Mouse (Mus musculus): ENCODE data around the gene Ddx11. TPM values are rescaled to one million over a fixed set of nuclear protein-coding genes. Genes with fewer than 3 reads are reported as not detected.
A peak's percentile ranks its signal among the peaks of the same experiment; 100 is the strongest.

The Ddx11 gene
- polyA plus RNA-seq, 1 experiment from 2014 or later: 3.6 TPM

DNA sequence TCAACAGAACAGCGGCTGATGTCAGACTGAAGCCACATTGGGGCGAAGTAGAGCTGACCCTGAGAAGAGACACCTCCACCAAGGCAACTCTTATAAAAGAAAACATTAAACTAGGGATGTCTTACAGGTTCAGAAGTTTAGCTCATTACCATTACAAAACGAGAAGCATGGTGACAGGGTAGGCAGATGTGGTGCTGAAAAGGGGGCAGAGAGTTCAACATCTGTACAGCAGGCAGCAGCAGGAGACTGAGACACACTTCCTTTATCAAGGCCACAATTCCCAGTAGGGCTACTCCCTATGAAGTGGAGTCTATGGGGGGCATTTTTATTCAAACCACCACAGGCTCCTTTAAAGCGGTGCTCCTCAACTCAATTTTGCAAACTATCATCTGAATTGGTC lies 15.1 kb upstream of the Ddx11 start:
- H3K4me1 ChIP-seq (ENCODE audit: control insufficient read depth, insufficient read depth, low read length): peaks cover 7% of the 10 kb centered on the region

DNA sequence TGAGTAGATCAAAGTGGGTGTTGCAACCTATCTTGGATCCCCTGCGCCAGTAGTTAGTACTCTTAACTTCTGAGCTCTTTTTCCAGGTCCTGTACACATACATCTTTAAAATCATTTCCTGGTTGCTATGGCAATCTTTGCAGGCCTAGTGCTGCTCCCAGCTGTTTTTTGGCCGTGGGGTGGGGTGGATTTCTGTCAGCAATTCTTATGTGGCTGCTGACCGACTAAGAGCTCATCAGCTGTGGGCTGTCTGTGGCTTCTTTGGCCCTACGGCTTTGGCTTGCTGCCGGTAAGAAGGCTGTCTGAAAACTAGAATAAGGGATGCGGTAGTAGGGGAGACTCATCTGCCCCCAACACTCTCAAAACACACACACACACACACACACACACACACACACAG lies 12.6 kb upstream of the Ddx11 start:
- Histone ChIP-seq H3K4me1 (ENCODE audit: control insufficient read depth, insufficient read depth, low read length) (peaks cover 7% of the 10 kb centered on the region), H3K36me3 (ENCODE audit: control insufficient read depth, insufficient read depth, low read length) (peaks cover 17% of the 10 kb centered on the region), H3K9ac (replicated peaks; ENCODE audit: low read depth, low read length) (peak overlapping the region; percentile 64; the same call in 1 of the 2 replicates), H3K4me2 (ENCODE audit: low read depth, low read length) (peak overlapping the region; percentile 68), H3K27me3 (ENCODE audit: control insufficient read depth, insufficient read depth, low read length) (no peaks in the 10 kb centered on the region), H3K27ac (ENCODE audit: low read depth, low read length) (no peak overlapping the region), H3K9me3 (ENCODE audit: control insufficient read depth, low read length) (no peaks in the 10 kb centered on the region), H3K4me3 (ENCODE audit: low read depth, low read length) (peak overlapping the region; percentile 57)
- WGBS: 54% methylated on average over 6 of the region's 6 CpGs
- ATAC-seq (ENCODE audit: low read depth): 0 out of 2 replicates have a peak, but pooled peaks have one; percentile 0

More for the DNA sequence above, 15.1 kb upstream of the Ddx11 start:
- H3K4me3 ChIP-seq (ENCODE audit: low read depth, low read length): no peak overlapping the region
- H3K36me3 ChIP-seq (ENCODE audit: control insufficient read depth, insufficient read depth, low read length): no peaks in the 10 kb centered on the region
- no peak overlapping the region for H3K4me2 ChIP-seq (ENCODE audit: low read depth, low read length)
- no peak overlapping the region for H3K27ac ChIP-seq (ENCODE audit: low read depth, low read length)
- H3K27me3 ChIP-seq (ENCODE audit: control insufficient read depth, insufficient read depth, low read length): no peaks in the 10 kb centered on the region
- no peak for ATAC-seq (ENCODE audit: low read depth)
- no peak overlapping the region for H3K9ac ChIP-seq (replicated peaks; ENCODE audit: low read depth, low read length)
- WGBS: 85% methylated on average over 4 of the region's 4 CpGs
- no peaks in the 10 kb centered on the region for H3K9me3 ChIP-seq (ENCODE audit: control insufficient read depth, low read length)

DNA sequence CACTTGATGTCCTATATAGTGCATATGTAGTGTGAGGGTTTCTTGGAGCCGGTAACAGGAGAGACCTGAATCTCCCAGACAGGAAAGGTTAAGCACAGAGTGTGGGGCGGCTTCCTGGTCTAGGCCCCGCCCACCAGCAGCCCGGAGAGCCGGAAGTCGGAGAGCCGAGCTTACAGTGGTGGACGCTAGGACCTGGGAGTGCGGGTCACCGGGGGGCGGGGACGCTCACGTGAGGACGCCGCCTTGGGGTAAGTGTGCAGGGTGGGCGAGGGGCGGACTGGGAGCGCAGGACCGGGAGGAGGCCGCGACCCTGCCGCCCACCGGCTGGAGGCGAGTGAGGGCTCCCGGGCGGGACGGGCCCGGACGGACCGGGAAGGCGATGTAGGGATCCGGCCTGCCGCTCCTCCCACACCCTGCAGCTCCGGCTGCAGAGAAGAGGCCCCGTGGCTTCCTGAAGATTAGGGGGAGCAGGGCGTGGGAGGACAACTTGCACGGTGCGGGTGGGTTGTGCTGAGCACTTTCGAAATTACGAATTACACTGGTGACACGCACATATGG lies 11.8 kb upstream of the Ddx11 start, which contains the start of gene Washc1:
Gene Washc1 (plus strand): TSS at position 144 of the 558 bp plus-strand sequence.
- Histone ChIP-seq H3K9me3 (ENCODE audit: control insufficient read depth, low read length) (no peaks in the 10 kb centered on the region), H3K36me3 (ENCODE audit: control insufficient read depth, insufficient read depth, low read length) (peaks cover 23% of the 10 kb centered on the region), H3K9ac (replicated peaks; ENCODE audit: low read depth, low read length) (peak within 1 kb of the TSS; percentile 64), H3K27me3 (ENCODE audit: control insufficient read depth, insufficient read depth, low read length) (no peaks in the 10 kb centered on the region), H3K4me3 (ENCODE audit: low read depth, low read length) (peak within 1 kb of the TSS; percentile 57), H3K4me2 (ENCODE audit: low read depth, low read length) (peak within 1 kb of the TSS; percentile 68), H3K4me1 (ENCODE audit: control insufficient read depth, insufficient read depth, low read length) (peaks cover 7% of the 10 kb centered on the region), H3K27ac (ENCODE audit: low read depth, low read length) (no peak within 1 kb of the TSS)
- ATAC-seq (ENCODE audit: low read depth): peak; percentile 97
- under 1% methylated on average over 41 of the region's 41 CpGs for WGBS

DNA sequence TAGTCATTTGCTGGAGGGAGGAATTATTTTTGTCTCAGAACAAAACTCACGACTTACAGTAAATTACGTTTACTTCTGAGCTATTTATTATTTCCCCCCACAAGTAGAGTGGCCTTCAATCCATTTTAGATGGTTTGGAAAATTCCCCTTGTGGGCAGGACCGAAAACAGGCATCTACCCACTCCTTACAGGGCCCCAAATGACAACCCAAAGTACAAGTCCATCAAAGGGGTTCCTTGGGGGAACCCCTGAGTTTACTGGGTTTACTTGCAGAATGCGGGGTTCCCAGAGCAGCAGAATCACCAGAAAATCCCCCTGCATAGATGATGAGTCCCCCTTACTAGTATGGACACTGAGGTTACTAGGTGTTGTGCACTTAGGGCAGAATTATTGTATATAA lies 11.2 kb upstream of the Ddx11 start:
- WGBS: 53% methylated on average over 4 of the region's 4 CpGs
- peaks cover 29% of the 10 kb centered on the region for H3K36me3 ChIP-seq (ENCODE audit: control insufficient read depth, insufficient read depth, low read length)
- H3K27ac ChIP-seq (ENCODE audit: low read depth, low read length): no peak overlapping the region
- no peaks in the 10 kb centered on the region for H3K27me3 ChIP-seq (ENCODE audit: control insufficient read depth, insufficient read depth, low read length)
- peak overlapping the region; percentile 68 for H3K4me2 ChIP-seq (ENCODE audit: low read depth, low read length)
- H3K4me3 ChIP-seq (ENCODE audit: low read depth, low read length): peak overlapping the region; percentile 57
- ATAC-seq (ENCODE audit: low read depth): no peak
- peak overlapping the region; percentile 64 for H3K9ac ChIP-seq (replicated peaks; ENCODE audit: low read depth, low read length)
- H3K9me3 ChIP-seq (ENCODE audit: control insufficient read depth, low read length): no peaks in the 10 kb centered on the region
- peaks cover 7% of the 10 kb centered on the region for H3K4me1 ChIP-seq (ENCODE audit: control insufficient read depth, insufficient read depth, low read length)

DNA sequence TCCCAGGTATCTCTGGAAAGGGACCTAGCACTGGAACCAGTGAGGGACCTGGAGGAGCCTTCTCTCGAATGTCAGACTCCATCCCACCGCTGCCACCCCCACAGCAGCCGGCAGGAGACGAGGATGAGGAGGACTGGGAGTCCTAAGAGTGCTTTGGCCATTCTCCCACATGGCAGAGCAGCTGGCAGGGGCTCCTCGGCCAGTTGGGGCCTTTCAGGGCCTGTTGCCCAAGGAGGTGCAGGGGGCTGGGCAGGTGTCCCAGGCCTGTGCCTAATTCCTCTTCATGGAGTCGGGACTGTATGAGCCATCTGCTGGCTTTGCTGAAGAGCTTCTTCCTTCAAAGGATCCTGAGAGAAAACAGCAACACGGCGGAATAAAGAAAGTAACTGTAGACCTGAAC lies 4.3 kb upstream of the Ddx11 start:
- Histone ChIP-seq H3K36me3 (ENCODE audit: control insufficient read depth, insufficient read depth, low read length) (peaks cover 51% of the 10 kb centered on the region), H3K9me3 (ENCODE audit: control insufficient read depth, low read length) (no peaks in the 10 kb centered on the region), H3K4me3 (ENCODE audit: low read depth, low read length) (no peak overlapping the region), H3K9ac (replicated peaks; ENCODE audit: low read depth, low read length) (no peak overlapping the region), H3K27me3 (ENCODE audit: control insufficient read depth, insufficient read depth, low read length) (no peaks in the 10 kb centered on the region), H3K4me2 (ENCODE audit: low read depth, low read length) (no peak overlapping the region), H3K27ac (ENCODE audit: low read depth, low read length) (no peak overlapping the region), H3K4me1 (ENCODE audit: control insufficient read depth, insufficient read depth, low read length) (peaks cover 3% of the 10 kb centered on the region; the same call in 1 of the 2 replicates)
- WGBS: 86% methylated on average over 8 of the region's 8 CpGs
- ATAC-seq (ENCODE audit: low read depth): no peak

DNA sequence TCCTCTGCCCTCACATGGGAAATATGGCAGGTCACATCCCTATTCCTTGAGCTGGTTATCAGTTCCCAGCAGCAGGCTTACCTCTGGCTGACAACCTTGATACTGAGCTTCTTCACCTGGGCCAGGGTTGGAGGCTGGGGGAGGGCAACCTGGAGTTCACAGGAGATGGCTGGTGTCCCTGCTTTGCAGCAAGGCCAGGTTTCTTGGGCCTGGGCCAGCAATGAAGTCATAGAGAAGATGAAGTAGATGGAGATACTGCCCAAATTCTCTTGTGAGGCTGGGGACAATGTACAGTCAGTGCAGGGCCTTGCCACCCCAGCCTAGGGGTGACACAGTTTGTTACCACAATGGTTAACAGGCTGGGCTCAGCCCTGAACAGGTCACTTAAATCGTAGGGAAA lies 2.6 kb upstream of the Ddx11 start:
- no peak for ATAC-seq (ENCODE audit: low read depth)
- WGBS: 71% methylated on average over 1 of the region's 1 CpGs
- Histone ChIP-seq H3K27me3 (ENCODE audit: control insufficient read depth, insufficient read depth, low read length) (no peaks in the 10 kb centered on the region), H3K9me3 (ENCODE audit: control insufficient read depth, low read length) (no peaks in the 10 kb centered on the region), H3K36me3 (ENCODE audit: control insufficient read depth, insufficient read depth, low read length) (peaks cover 38% of the 10 kb centered on the region), H3K27ac (ENCODE audit: low read depth, low read length) (no peak overlapping the region), H3K9ac (replicated peaks; ENCODE audit: low read depth, low read length) (no peak overlapping the region), H3K4me3 (ENCODE audit: low read depth, low read length) (no peak overlapping the region), H3K4me2 (ENCODE audit: low read depth, low read length) (no peak overlapping the region), H3K4me1 (ENCODE audit: control insufficient read depth, insufficient read depth, low read length) (peaks cover 6% of the 10 kb centered on the region; the same call in 1 of the 2 replicates)

DNA sequence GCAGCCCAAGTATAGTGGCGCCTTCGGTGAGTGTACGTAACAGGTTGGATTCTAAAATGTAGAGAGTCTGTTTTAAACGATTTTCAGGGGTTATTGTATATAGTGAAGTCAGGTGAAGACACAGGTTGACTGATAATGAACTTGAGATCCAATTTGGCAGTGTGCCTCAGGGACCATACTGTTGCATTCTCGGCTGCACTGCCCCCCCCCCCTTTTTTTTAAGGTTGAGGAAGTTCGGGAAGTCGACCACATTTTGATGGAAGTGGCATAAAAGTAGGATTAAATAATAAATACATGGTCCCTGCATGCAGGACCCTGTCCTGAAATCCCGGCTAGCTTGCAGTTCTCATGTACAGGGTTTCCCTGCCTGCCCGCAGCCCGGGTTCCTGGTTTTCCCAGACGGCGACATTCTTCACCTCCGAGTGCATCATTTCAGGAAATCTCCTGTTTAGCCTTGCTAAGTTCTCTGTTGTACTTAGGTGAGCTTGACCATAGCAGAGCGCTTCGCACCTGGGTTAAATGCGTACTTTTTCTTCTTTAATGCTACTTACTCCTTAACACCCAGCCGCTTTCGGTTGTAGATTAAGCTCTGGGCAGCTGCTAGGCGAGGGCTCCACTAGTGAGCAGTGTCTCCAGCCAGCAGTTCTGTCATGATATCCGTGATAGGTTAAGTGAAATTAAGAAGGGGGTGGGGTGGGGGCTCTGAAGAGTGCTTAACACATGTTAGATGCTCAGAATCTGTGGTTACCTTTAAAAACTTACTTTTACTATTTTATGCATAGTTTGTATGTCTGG lies 693 bp downstream of the Ddx11 start:
- Histone ChIP-seq H3K9ac (replicated peaks; ENCODE audit: low read depth, low read length) (peak overlapping the region; percentile 49), H3K4me2 (ENCODE audit: low read depth, low read length) (peak overlapping the region; percentile 48), H3K27me3 (ENCODE audit: control insufficient read depth, insufficient read depth, low read length) (no peaks in the 10 kb centered on the region), H3K9me3 (ENCODE audit: control insufficient read depth, low read length) (no peaks in the 10 kb centered on the region), H3K27ac (ENCODE audit: low read depth, low read length) (no peak overlapping the region), H3K4me1 (ENCODE audit: control insufficient read depth, insufficient read depth, low read length) (peaks cover 6% of the 10 kb centered on the region; the same call in 1 of the 2 replicates), H3K4me3 (ENCODE audit: low read depth, low read length) (peak overlapping the region; percentile 54), H3K36me3 (ENCODE audit: control insufficient read depth, insufficient read depth, low read length) (peaks cover 8% of the 10 kb centered on the region; the same call in 1 of the 2 replicates)
- peak; percentile 26 for ATAC-seq (ENCODE audit: low read depth)
- WGBS: 2% methylated on average over 20 of the region's 20 CpGs

DNA sequence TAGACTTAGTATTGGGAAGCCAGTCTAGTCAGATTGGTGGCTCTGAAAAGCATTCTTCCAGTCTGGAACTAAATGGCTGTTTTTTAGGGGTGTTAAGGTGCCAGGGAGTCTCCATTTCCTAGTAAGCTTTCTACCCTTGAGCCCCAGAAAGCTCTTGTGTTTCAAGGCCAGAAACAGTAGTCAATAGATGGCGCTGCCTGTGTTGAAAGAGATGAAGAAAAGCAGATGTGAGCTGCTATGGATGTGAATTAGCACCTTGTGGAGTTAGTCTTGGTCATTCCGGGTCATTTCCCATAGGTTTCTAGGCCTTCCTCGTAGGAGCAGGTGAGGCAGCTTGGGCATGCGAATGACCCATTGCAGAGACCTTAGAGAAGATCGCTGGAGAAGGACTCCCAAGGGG lies 1.9 kb downstream of the Ddx11 start:
- Histone ChIP-seq H3K4me1 (ENCODE audit: control insufficient read depth, insufficient read depth, low read length) (peaks cover 6% of the 10 kb centered on the region; the same call in 1 of the 2 replicates), H3K27me3 (ENCODE audit: control insufficient read depth, insufficient read depth, low read length) (no peaks in the 10 kb centered on the region), H3K9ac (replicated peaks; ENCODE audit: low read depth, low read length) (no peak overlapping the region), H3K36me3 (ENCODE audit: control insufficient read depth, insufficient read depth, low read length) (no peaks in the 10 kb centered on the region), H3K4me3 (ENCODE audit: low read depth, low read length) (no peak overlapping the region), H3K4me2 (ENCODE audit: low read depth, low read length) (no peak overlapping the region), H3K9me3 (ENCODE audit: control insufficient read depth, low read length) (no peaks in the 10 kb centered on the region), H3K27ac (ENCODE audit: low read depth, low read length) (no peak overlapping the region)
- 79% methylated on average over 5 of the region's 5 CpGs for WGBS
- ATAC-seq (ENCODE audit: low read depth): no peak

DNA sequence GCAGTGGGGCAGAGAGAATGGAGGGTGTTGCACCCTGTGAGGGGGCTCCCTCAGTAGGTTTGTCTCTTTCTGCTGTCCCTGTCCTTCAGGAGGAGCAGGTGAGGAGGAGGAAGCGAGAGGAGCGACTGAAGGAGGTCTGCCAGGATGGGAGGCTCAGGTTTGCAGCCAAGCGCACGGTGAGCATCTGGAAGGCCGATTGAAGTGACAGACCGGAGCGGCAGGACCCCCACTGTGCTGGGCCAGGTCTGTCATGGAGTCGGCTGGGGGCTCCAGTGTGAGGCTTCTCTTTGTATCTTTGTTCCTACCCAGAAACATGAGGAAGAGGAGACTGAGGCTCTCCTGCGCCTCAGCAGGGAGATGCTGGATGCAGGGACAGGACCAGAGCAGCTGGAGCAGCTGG lies 7.1 kb downstream of the Ddx11 start:
- H3K9me3 ChIP-seq (ENCODE audit: control insufficient read depth, low read length): no peaks in the 10 kb centered on the region
- H3K36me3 ChIP-seq (ENCODE audit: control insufficient read depth, insufficient read depth, low read length): no peaks in the 10 kb centered on the region
- no peak overlapping the region for H3K4me3 ChIP-seq (ENCODE audit: low read depth, low read length)
- H3K4me1 ChIP-seq (ENCODE audit: control insufficient read depth, insufficient read depth, low read length): no peaks in the 10 kb centered on the region
- H3K4me2 ChIP-seq (ENCODE audit: low read depth, low read length): no peak overlapping the region
- no peak for ATAC-seq (ENCODE audit: low read depth)
- no peak overlapping the region for H3K27ac ChIP-seq (ENCODE audit: low read depth, low read length)
- no peaks in the 10 kb centered on the region for H3K27me3 ChIP-seq (ENCODE audit: control insufficient read depth, insufficient read depth, low read length)
- no peak overlapping the region for H3K9ac ChIP-seq (replicated peaks; ENCODE audit: low read depth, low read length)
- 91% methylated on average over 9 of the region's 9 CpGs for WGBS

All from neural tube, embryonic 14.5 days (tissue).